In the genomic region with DNA sequence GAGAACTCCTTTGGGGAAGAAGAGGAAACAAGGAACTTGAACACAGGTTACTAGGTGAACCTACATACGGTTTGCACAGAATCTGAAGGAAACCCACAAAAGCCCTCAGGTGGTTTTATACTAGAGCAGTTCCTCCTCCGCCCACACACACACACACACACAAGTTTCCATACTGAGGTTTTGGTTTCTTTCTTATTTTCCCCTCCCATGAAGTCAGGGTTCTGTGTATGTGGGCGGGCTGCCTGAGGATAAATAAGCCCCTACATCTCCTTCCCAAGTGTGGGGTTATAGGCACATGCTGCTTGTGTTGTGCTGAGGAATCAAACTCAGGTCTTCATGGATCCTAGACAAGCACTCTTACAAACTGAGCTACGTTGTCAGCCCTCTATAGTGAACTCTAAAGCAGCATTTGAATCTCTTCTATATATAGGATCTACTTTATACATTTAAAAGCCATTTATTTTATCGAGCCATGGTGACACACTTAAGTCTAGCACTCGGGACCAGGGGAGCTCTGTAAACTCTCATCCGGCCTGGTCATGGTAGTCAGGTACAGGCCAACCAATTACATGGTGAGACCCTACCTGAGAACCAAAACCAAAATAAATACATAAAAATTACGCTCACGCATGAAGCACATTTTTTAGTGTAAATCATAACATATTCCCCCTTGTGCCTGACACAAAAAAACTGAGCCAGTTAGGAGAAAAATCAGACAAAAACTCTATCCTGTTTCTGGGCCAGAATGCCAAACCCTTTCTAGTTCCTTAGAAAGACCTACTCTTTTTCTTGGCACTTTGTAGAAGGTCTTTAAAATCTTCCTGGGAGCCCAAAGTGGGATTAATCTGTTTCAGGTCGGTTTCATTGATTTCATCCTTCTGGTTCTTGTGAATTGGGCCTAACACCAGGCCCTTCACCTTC, we compare ENCODE assay signal across 8 mouse cellular contexts. TPM values are rescaled to one million over a fixed set of nuclear protein-coding genes. Genes with fewer than 3 reads are reported as not detected.
DNase-seq lines count a peak whose midpoint lies in the region; ATAC-seq and TF ChIP-seq lines count a peak whose summit lies in the region.

No protein-coding gene starts in this region.

- no peaks in the 10 kb centered on the region for H3K27me3 ChIP-seq in heart, adult 2 months (ENCODE audit: control insufficient read depth, insufficient read depth, low read length)
- no peaks in the 10 kb centered on the region for H3K27me3 ChIP-seq in MEL (ENCODE audit: control insufficient read depth in 1 of 2, insufficient read depth in 2 of 2, low read length in 2 of 2)
- no peaks in the 10 kb centered on the region for H3K27me3 ChIP-seq in thymus, adult 2 months (ENCODE audit: control insufficient read depth, insufficient read depth, low read length)

- peak overlapping the region; percentile 84 for H3K4me3 ChIP-seq in heart, adult 2 months
- H3K4me3 ChIP-seq in MEL (ENCODE audit: control insufficient read depth in 1 of 2, insufficient read depth in 1 of 2, low read depth in 2 of 2, low read length in 2 of 2), result peak overlapping the region; percentile 82 to 88
- peak overlapping the region; percentile 75 for H3K4me3 ChIP-seq in thymus, adult 2 months (ENCODE audit: control insufficient read depth, insufficient read depth, low read length)

- no peak for DNase-seq in heart, adult 2 months
- no peak for DNase-seq in heart, postnatal 10 days
- DNase-seq in MEL (ENCODE audit: low read depth, low spot score), result peak; percentile 78
- DNase-seq in lung, postnatal 25 days (ENCODE audit: low spot score), result peak; percentile 28
- peak; percentile 51 for DNase-seq in thymus, adult 2 months
- DNase-seq in ovary, postnatal 14 days (ENCODE audit: low spot score), result no peak

- no peaks in the 10 kb centered on the region for H3K79me2 ChIP-seq in heart, adult 2 months (replicated peaks; ENCODE audit: control insufficient read depth, insufficient read depth, low read length)
- peaks cover 34% of the 10 kb centered on the region for H3K79me2 ChIP-seq in MEL (ENCODE audit: control insufficient read depth, insufficient read depth, low read length, poor library complexity)

- ATAC-seq in hematopoietic stem cell, adult 5-6 weeks (replicated peaks in 1 of 2; ENCODE audit: insufficient read depth in 1 of 2, low FRiP score in 2 of 2, low TSS enrichment in 1 of 2, low read depth in 1 of 2, poor library complexity in 2 of 2, severe bottlenecking in 2 of 2), result peak; percentile 23 to 47
- ATAC-seq in megakaryocyte progenitor cell, adult 5-6 weeks (replicated peaks; ENCODE audit: poor library complexity), result no peak

- peak overlapping the region; percentile 77 for H3K9ac ChIP-seq in heart, adult 2 months (ENCODE audit: low read depth, low read length)
- peak overlapping the region; percentile 90 for H3K9ac ChIP-seq in MEL (ENCODE audit: control insufficient read depth, low read depth, low read length, poor library complexity, severe bottlenecking)

- peaks cover 11% of the 10 kb centered on the region for H3K4me1 ChIP-seq in heart, adult 2 months (ENCODE audit: control insufficient read depth, insufficient read depth, low read length)
- peaks cover 5 to 31% of the 10 kb centered on the region in 2 experiments; a peak in 3 of 4 replicates for H3K4me1 ChIP-seq in MEL (ENCODE audit: control insufficient read depth in 1 of 2, insufficient read depth in 2 of 2, low read length in 2 of 2)
- H3K4me1 ChIP-seq in thymus, adult 2 months (replicated peaks; ENCODE audit: control insufficient read depth, insufficient read depth, low read length), result peaks cover 13% of the 10 kb centered on the region

- H3K27ac ChIP-seq in heart, adult 2 months, result peak overlapping the region; percentile 90
- H3K27ac ChIP-seq in MEL (ENCODE audit: control insufficient read depth, low read depth, low read length), result peak overlapping the region; percentile 91
- H3K27ac ChIP-seq in thymus, adult 2 months (ENCODE audit: control insufficient read depth, insufficient read depth, low read length), result peak overlapping the region; percentile 98

- no peak for TF ChIP-seq CTCF in heart, adult 2 months (IDR thresholded peaks at IDR 0.05)
- TF ChIP-seq CTCF in MEL (IDR thresholded peaks at IDR 0.05 in 2 of 3, conservative IDR thresholded peaks at IDR 0.05 in 1 of 3; ENCODE audit: control insufficient read depth in 1 of 3, insufficient read depth in 1 of 3, low read depth in 2 of 3, low read length in 3 of 3, poor library complexity in 1 of 3, severe bottlenecking in 1 of 3), result no peak
- TF ChIP-seq CTCF in thymus, adult 2 months (IDR thresholded peaks at IDR 0.05; ENCODE audit: borderline replicate concordance, control insufficient read depth, extremely low read depth, insufficient read depth, low read length, poor library complexity), result no peak

- WGBS in heart, adult 2 months, result 47% methylated on average over 10 of the region's 10 CpGs
- 24% methylated on average over 10 of the region's 10 CpGs for WGBS in thymus, adult 2 months

- intact Hi-C loops in heart, adult 2 months (cut with DNase I), result loop anchor here (10.0 kb wide), 1 partner anchor 393 kb away; no protein-coding TSS in a partner anchor
- intact Hi-C loops in heart, postnatal 10 days (cut with DNase I), result no loop called here

- H3K9me3 ChIP-seq in MEL (replicated peaks; ENCODE audit: insufficient read depth, low read length), result no peaks in the 10 kb centered on the region

- TF ChIP-seq POLR2A in heart, adult 2 months (IDR thresholded peaks at IDR 0.05; ENCODE audit: insufficient read depth, low read depth, low read length), result no peak
- TF ChIP-seq POLR2A in MEL (IDR thresholded peaks at IDR 0.05; ENCODE audit: control insufficient read depth in 1 of 2, insufficient read depth in 1 of 2, low read depth in 1 of 2, low read length in 2 of 2, poor library complexity in 1 of 2), result no peak; a peak in 1 of 4 replicates
- no peak for TF ChIP-seq POLR2A in thymus, adult 2 months (IDR thresholded peaks at IDR 0.05; ENCODE audit: control insufficient read depth, extremely low read depth, insufficient read depth, low read length, poor library complexity)

- TF ChIP-seq RAD21 in MEL (IDR thresholded peaks at IDR 0.05; ENCODE audit: low read depth, low read length), result no peak

- H3K36me3 ChIP-seq in heart, adult 2 months (ENCODE audit: control insufficient read depth, insufficient read depth, low read length), result peaks cover 29% of the 10 kb centered on the region
- peaks cover 19 to 33% of the 10 kb centered on the region in 2 experiments for H3K36me3 ChIP-seq in MEL (ENCODE audit: control insufficient read depth in 1 of 2, insufficient read depth in 2 of 2, low read length in 2 of 2)
- H3K36me3 ChIP-seq in thymus, adult 2 months (ENCODE audit: control insufficient read depth, insufficient read depth, low read length), result peaks cover 33% of the 10 kb centered on the region

- no peak for TF ChIP-seq EP300 in heart, adult 2 months (IDR thresholded peaks at IDR 0.05; ENCODE audit: insufficient read depth, low read depth, low read length)
- no peak for TF ChIP-seq EP300 in MEL (IDR thresholded peaks at IDR 0.05; ENCODE audit: low read depth in 1 of 2, low read length in 2 of 2)

RNA-seq across cellular contexts. Expression of a gene that starts 11.0 kb away (rescaled TPM):
- total RNA-seq in heart, adult 2 months (2021), result 10 to 100 TPM; 41.0 to 42.2 TPM
- polyA plus RNA-seq in heart, adult 2 months (2012; rRNA removed), result 60.9 and 61.1 TPM in 2 replicates
- total RNA-seq in heart, postnatal 10 days (2021), result 10 to 100 TPM; 36.6 to 56.3 TPM
- total RNA-seq in MEL (2012; rRNA removed), result 164 and 253 TPM in 2 replicates
- polyA plus RNA-seq in MEL (2012; ENCODE audit: insufficient read depth in 1 of 2, insufficient read length in 2 of 2, low read depth in 1 of 2, low replicate concordance in 2 of 2, missing spikeins in 1 of 2), result 100 to 1,000 TPM; 428 to 670 TPM
- 88.1 and 113 TPM in 2 replicates for total RNA-seq in hematopoietic stem cell, adult 5-6 weeks (2017)
- 154 and 165 TPM in 2 replicates for polyA plus RNA-seq in thymus, adult 2 months (2012; rRNA removed)
- total RNA-seq in megakaryocyte progenitor cell, adult 5-6 weeks (2015), result 69.3 and 73.0 TPM in 2 replicates
- 84.0 and 87.7 TPM in 2 replicates for total RNA-seq in megakaryocyte progenitor cell, adult 5-6 weeks (2017)

RNA-seq across cellular contexts. Expression of a gene that starts 23.4 kb away (rescaled TPM):
- total RNA-seq in heart, adult 2 months (2021), result 10 to 100 TPM; 18.7 to 19.2 TPM
- polyA plus RNA-seq in heart, adult 2 months (2012; rRNA removed), result 15.7 and 18.2 TPM in 2 replicates
- 10 to 100 TPM; 24.9 to 27.2 TPM for total RNA-seq in heart, postnatal 10 days (2021)
- total RNA-seq in MEL (2012; rRNA removed), result 158 and 208 TPM in 2 replicates
- polyA plus RNA-seq in MEL (2012; ENCODE audit: insufficient read depth in 1 of 2, insufficient read length in 2 of 2, low read depth in 1 of 2, low replicate concordance in 2 of 2, missing spikeins in 1 of 2), result 100 to 1,000 TPM; 208 to 803 TPM
- 58.5 and 90.9 TPM in 2 replicates for total RNA-seq in hematopoietic stem cell, adult 5-6 weeks (2017)
- polyA plus RNA-seq in thymus, adult 2 months (2012; rRNA removed), result 49.2 and 54.7 TPM in 2 replicates
- 111 and 112 TPM in 2 replicates for total RNA-seq in megakaryocyte progenitor cell, adult 5-6 weeks (2015)
- 102 TPM in 2 replicates for total RNA-seq in megakaryocyte progenitor cell, adult 5-6 weeks (2017)

RNA-seq across cellular contexts. Expression of a gene that starts 28.3 kb away (rescaled TPM):
- total RNA-seq in heart, adult 2 months (2021), result under 1 TPM in 1 of 2 experiments, not detected in 1; 0.57 TPM
- 0.62 and 1.3 TPM in 2 replicates for polyA plus RNA-seq in heart, adult 2 months (2012; rRNA removed)
- not detected for total RNA-seq in heart, postnatal 10 days (2021)
- total RNA-seq in MEL (2012; rRNA removed), result 3.0 and 3.3 TPM in 2 replicates
- 1 to 10 TPM in 1 of 2 experiments, not detected in 1; 4.3 TPM for polyA plus RNA-seq in MEL (2012; ENCODE audit: insufficient read depth in 1 of 2, insufficient read length in 2 of 2, low read depth in 1 of 2, low replicate concordance in 2 of 2, missing spikeins in 1 of 2)
- total RNA-seq in hematopoietic stem cell, adult 5-6 weeks (2017), result not detected in 2 replicates
- polyA plus RNA-seq in thymus, adult 2 months (2012; rRNA removed), result not detected in 2 replicates
- total RNA-seq in megakaryocyte progenitor cell, adult 5-6 weeks (2015), result 1.2 and 4.4 TPM in 2 replicates
- not detected in 2 replicates for total RNA-seq in megakaryocyte progenitor cell, adult 5-6 weeks (2017)

RNA-seq across cellular contexts. Expression of a gene that starts 29.0 kb away (rescaled TPM):
- 10 to 100 TPM; 23.8 to 25.3 TPM for total RNA-seq in heart, adult 2 months (2021)
- 33.4 and 49.3 TPM in 2 replicates for polyA plus RNA-seq in heart, adult 2 months (2012; rRNA removed)
- total RNA-seq in heart, postnatal 10 days (2021), result 10 to 100 TPM; 43.6 to 44.4 TPM
- total RNA-seq in MEL (2012; rRNA removed), result 27.5 and 28.7 TPM in 2 replicates
- 10 to 100 TPM in 1 of 2 experiments, not detected in 1; 50.0 TPM for polyA plus RNA-seq in MEL (2012; ENCODE audit: insufficient read depth in 1 of 2, insufficient read length in 2 of 2, low read depth in 1 of 2, low replicate concordance in 2 of 2, missing spikeins in 1 of 2)
- 90.9 and 120 TPM in 2 replicates for total RNA-seq in hematopoietic stem cell, adult 5-6 weeks (2017)
- polyA plus RNA-seq in thymus, adult 2 months (2012; rRNA removed), result 128 and 137 TPM in 2 replicates
- 32.5 and 45.3 TPM in 2 replicates for total RNA-seq in megakaryocyte progenitor cell, adult 5-6 weeks (2015)
- 54.1 and 54.8 TPM in 2 replicates for total RNA-seq in megakaryocyte progenitor cell, adult 5-6 weeks (2017)

RNA-seq across cellular contexts. Expression of a gene that starts 44.7 kb away (rescaled TPM):
- total RNA-seq in heart, adult 2 months (2021), result 10 to 100 TPM; 35.5 to 41.8 TPM
- 66.5 and 93.2 TPM in 2 replicates for polyA plus RNA-seq in heart, adult 2 months (2012; rRNA removed)
- 10 to 100 TPM; 61.7 to 67.6 TPM for total RNA-seq in heart, postnatal 10 days (2021)
- total RNA-seq in MEL (2012; rRNA removed), result 107 and 122 TPM in 2 replicates
- polyA plus RNA-seq in MEL (2012; ENCODE audit: insufficient read depth in 1 of 2, insufficient read length in 2 of 2, low read depth in 1 of 2, low replicate concordance in 2 of 2, missing spikeins in 1 of 2), result 100 to 1,000 TPM; 231 to 296 TPM
- total RNA-seq in hematopoietic stem cell, adult 5-6 weeks (2017), result 87.8 and 104 TPM in 2 replicates
- polyA plus RNA-seq in thymus, adult 2 months (2012; rRNA removed), result 170 and 191 TPM in 2 replicates
- total RNA-seq in megakaryocyte progenitor cell, adult 5-6 weeks (2015), result 339 and 367 TPM in 2 replicates
- 76.5 and 91.9 TPM in 2 replicates for total RNA-seq in megakaryocyte progenitor cell, adult 5-6 weeks (2017)

Comparison
In these comparisons a context has a peak if more than half of its experiments do, and no peak if none do; other contexts are left out.
1. DNase-seq: peak in MEL (single experiment), lung, postnatal 25 days (single experiment) and thymus, adult 2 months (single experiment); none in heart, adult 2 months (0 of 2), heart, postnatal 10 days (0 of 2) and ovary, postnatal 14 days (single experiment).
2. Peak in every context shown above with its lines, with median percentiles within 50 percentile points of each other: H3K27ac ChIP-seq and H3K4me3 ChIP-seq.